Mouse (Mus musculus) ovary, postnatal 10 days (tissue): Measurements from ENCODE around the gene Lonrf3.
A peak's percentile ranks its signal among the peaks of the same experiment; 100 is the strongest.

Experiments
- DNase-seq: peaks from one replicate; pipeline ENCODE4 v3.0.0; 2022; ENCODE audit warnings: low spot score

The Lonrf3 gene

DNA sequence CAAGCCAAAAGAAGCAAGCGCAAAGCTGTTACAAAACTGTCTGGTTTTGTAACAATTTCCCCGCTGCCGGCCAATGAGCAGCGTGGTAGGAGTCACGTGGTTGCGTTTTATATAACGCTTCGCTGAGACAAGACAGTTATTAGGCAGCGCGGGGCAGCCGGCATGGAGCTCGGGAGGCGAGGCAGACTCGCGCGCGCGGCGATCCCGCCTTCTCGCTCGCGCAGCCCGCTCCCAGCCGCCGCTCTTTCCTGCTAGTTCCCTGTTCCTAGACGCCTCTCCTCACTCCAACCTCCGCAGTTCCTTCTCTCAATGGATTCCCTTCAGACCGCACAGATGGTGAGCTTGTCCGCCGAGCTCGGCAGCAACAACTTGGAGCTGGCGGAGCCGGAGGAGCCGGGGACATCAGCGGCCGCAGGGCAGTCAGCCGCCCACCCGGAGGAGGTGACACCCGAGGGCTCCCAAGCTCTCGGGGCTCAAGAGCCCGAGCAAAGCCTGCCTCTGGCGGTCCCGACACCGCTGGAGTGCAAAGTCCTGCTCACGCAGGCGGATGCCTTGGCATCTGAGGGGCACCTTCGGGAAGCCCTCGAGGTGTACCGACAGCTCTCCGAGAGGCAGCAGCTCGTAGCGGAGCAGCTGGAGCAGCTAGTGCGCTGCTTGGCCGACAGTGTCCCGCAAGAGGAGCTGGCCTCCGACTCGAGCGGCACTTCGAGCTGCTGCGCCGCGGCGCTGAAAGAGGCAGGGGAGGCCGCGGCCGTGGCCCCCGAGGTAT is at the start of gene Lonrf3:
TSS of gene Lonrf3 (plus strand) at position 83 of the 769 bp plus-strand sequence.
- DNase-seq = peak; percentile 49

DNA sequence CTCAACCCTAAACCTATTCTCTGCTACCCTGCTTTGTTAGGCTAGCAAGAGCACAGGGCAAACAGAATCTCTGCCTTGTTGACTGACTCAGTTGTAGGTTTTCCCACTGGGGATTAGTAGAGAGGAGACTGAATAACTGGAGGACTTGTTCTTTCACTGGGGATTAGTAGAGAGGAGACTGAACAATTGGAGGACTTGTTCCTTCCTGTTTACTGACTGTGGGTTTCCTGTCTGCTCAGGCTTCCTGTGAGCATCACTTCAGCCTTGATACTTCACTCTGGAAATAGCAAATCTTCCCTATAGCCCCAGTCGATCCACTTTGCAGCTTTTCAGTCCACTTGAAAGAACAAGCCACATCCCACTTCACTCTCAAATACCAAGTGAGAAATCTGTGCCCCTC is 49.4 kb upstream of the Lonrf3 start:
- no peak for DNase-seq

GRCm38 (mm10) chrX:36311420-36311819 is 16.7 kb upstream of the Lonrf3 start:
- no peak for DNase-seq

DNA sequence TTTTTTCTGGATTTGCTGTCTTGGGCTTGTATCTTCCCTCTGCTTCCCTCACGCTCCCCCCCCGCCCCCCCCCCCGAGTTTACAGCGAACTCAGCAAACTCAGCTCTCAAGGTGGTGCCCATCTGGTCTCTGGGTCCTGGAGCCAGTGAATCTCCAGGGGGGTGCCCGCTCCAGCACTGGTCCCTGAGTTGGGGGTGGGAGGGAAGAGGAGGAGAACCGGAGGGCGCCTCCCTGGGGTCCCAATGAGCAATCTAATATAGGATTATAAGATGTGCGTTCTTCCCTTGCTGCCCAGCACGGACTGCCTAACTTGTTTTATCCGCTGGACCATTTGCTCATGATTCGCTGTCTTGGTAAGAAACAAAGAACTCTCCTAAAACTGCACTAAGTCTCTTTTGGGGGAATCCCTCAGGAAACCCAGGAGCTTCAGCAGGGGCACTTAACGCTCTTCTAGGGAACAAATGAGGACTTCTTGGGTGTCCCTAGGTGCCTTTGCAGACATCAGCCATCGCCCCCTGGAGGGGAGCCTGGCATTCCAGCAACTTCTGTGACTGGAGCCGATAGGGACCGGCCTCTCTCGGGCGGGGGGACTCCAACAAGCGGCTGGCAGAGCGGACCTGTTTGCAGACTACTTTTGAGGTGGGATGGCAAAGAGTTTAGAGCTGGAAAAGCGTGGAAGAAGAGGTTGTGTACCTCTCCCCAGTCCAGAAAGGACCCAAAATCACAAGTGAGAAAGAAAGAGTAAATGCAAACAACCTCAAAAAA is 480 bp upstream of the Lonrf3 start:
- DNase-seq = peak; percentile 5

- no peak for DNase-seq
Observed at GRCm38 (mm10) chrX:36329040-36329649, 992 bp downstream of the Lonrf3 start.

- DNase-seq = peak; percentile 12
Observed at GRCm38 (mm10) chrX:36329849-36330411, 1.8 kb downstream of the Lonrf3 start.

DNA sequence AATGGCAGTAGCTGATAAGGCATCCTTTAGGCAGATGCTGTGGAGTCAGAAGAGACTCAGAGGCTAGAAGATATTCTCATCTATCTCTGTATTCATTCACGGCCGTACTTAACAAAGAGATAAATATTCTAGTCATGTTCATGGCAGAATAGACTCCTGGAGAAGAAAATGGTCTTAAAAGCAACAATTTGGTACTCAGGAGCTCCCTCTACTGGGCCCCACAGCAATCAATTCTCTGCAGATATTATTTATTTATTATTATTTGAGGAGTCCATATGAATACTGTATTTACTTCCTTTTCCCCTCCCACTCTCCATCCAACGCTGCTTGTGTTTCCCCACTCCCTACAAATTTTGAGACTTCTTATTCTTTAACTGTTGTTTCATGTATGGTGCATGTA is 24.3 kb downstream of the Lonrf3 start:
- no peak for DNase-seq

DNA sequence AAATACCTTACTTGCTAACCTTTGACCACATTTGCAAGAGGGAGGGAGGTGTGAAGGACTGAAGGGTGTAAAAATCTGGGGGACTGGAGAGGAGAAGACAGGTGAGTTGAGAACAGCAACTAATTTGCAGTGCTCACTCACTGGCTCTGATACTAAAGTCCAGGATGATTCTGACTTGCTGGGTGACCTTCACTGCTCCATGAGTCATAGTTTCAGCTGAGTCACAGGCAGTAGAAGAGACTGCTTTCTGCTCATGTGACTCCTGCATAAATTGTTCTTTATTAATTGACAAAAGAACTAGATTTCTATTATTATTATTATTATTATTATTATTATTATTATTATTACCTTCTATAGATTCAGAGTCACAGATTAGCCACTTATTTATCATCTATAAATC is 57.2 kb downstream of the Lonrf3 start:
- no peak for DNase-seq

- no peak for DNase-seq
Observed at GRCm38 (mm10) chrX:36389971-36390370, 61.8 kb downstream of the Lonrf3 start.

DNA sequence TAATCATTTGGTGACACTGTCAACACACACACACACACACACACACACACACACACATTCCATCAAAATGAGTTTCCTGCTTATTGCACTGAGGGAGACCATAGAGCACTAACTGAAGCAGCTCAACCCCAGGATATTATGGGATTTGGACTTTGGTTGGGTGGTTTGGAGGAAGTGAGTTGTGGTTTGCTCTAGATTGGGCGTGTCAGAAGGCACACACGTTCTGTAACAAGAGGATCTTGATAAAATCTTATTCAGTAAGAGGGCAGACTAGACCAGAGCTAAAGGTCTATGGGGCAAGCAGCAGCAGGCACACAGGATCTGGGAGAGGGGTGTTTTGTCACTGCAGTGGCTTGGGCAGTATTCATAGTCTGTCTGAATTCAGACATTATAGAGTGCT is 62.4 kb downstream of the Lonrf3 start:
- no peak for DNase-seq

GRCm38 (mm10) chrX:36392672-36393071 is 64.5 kb downstream of the Lonrf3 start:
- no peak for DNase-seq

GRCm38 (mm10) chrX:36393279-36393678 is 65.1 kb downstream of the Lonrf3 start:
- DNase-seq = no peak

DNA sequence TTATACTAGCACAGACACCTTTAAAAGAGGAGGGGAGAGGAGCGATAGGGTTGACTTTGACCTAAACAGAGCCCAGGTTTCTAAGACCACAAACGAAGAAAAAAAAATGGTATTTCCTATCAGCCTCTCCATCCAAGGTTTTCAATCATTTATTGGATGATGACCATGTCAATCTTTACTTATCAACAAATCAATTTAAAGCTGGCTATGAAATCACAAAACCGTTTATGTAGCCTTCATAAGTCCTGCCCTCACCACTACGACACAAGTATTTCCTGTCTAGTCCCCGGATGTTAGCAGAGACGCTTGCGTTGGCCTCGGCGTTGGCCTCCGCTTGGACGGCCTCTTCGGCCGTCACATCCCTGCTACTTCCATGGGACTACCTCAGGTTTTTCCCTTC is 72.8 kb downstream of the Lonrf3 start, which contains the start of gene Gm6268:
TSS of gene Gm6268 (plus strand) at position 301 of the 400 bp plus-strand sequence.
- DNase-seq = no peak

DNA sequence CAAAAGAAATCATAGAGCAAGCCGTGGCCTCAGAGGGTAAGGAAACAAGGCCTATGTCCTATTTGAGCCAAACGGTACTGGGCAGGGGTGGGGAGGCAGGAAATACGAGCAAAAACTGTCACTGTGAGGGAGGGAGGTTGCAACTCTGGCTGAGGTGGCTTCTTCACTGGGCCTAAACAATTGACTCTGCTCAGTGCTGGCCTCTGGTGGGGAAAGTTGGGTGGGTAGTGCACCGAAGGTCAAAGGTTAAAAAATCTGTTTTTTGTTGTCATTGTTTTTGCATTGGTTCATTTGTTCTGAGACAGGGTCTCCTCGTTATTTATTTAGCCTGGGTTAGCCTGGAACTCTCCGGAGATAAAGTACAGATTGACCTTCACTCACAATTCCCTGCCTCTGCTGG is 74.2 kb downstream of the Lonrf3 start:
- no peak for DNase-seq
